In the genomic region with DNA sequence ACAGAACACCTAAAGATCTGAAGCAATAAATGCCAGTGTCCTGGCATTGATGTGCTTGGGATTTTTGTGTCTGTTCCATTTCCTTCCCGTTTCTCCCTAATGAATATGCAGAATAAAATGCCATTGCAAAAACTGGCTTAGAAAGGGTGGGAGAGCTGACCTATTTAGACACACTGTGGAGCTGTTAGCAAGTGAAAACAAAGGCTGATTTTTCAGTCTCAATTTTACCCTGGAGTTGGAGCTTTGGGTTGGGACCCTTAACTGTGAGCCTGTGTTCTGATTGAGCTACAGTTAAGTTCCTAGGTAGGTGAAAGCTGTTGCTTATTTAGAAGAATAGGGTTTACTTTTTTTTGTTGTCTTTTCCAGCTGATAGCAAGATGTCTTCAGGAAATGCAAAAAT, we compare ENCODE assay signal across 9 mouse cellular contexts. TPM values are rescaled to one million over a fixed set of nuclear protein-coding genes. Genes with fewer than 3 reads are reported as not detected.
DNase-seq lines count a peak whose midpoint lies in the region; ATAC-seq and TF ChIP-seq lines count a peak whose summit lies in the region.
"Had no signal": no experiment of that assay in that cellular context is flagged by ENCODE, and none has a peak within 500 bp of the region (broad histone marks: within the 10 kb centered on the region; RNA-seq: fewer than 3 reads in every experiment).

No protein-coding gene starts in this region.

- no peak overlapping the region for H3K27ac ChIP-seq in lung, embryonic 16.5 days (ENCODE audit: low read length)
- H3K27ac ChIP-seq in forebrain, embryonic 11.5 days (ENCODE audit: low read depth, low read length), result no peak overlapping the region
- no peak overlapping the region for H3K27ac ChIP-seq in limb, embryonic 14.5 days (replicated peaks; ENCODE audit: low read depth, low read length)
- H3K27ac ChIP-seq in stomach, embryonic 15.5 days, result no peak overlapping the region

- no peaks in the 10 kb centered on the region for H3K27me3 ChIP-seq in lung, embryonic 16.5 days (ENCODE audit: control insufficient read depth, insufficient read depth, low read depth, low read length)
- H3K27me3 ChIP-seq in forebrain, embryonic 11.5 days (ENCODE audit: control insufficient read depth, insufficient read depth, low read length), result no peaks in the 10 kb centered on the region
- H3K27me3 ChIP-seq in limb, embryonic 14.5 days (ENCODE audit: control insufficient read depth, insufficient read depth, low read length), result no peaks in the 10 kb centered on the region
- no peaks in the 10 kb centered on the region for H3K27me3 ChIP-seq in stomach, embryonic 15.5 days (replicated peaks)

- peak overlapping the region; percentile 87 for H3K9ac ChIP-seq in lung, embryonic 16.5 days (ENCODE audit: low read length)
- H3K9ac ChIP-seq in forebrain, embryonic 11.5 days (ENCODE audit: low read length), result peak overlapping the region; percentile 83; the same call in 1 of the 2 replicates
- H3K9ac ChIP-seq in limb, embryonic 14.5 days (ENCODE audit: low read depth, low read length, severe bottlenecking), result peak overlapping the region; percentile 81
- 0 out of 2 replicates have a peak overlapping the region, but pooled peaks have one; percentile 10 for H3K9ac ChIP-seq in stomach, embryonic 15.5 days

- H3K9me3 ChIP-seq in lung, embryonic 16.5 days (ENCODE audit: control insufficient read depth, low read length), result no peaks in the 10 kb centered on the region
- no peaks in the 10 kb centered on the region for H3K9me3 ChIP-seq in forebrain, embryonic 11.5 days (ENCODE audit: control insufficient read depth, low read length)
- H3K9me3 ChIP-seq in limb, embryonic 14.5 days (ENCODE audit: control insufficient read depth, low read length), result no peaks in the 10 kb centered on the region
- no peaks in the 10 kb centered on the region for H3K9me3 ChIP-seq in stomach, embryonic 15.5 days

- H3K4me2 ChIP-seq in lung, embryonic 16.5 days (ENCODE audit: low read depth, low read length), result peak overlapping the region; percentile 78
- H3K4me2 ChIP-seq in forebrain, embryonic 11.5 days (ENCODE audit: low read depth, low read length, severe bottlenecking), result peak overlapping the region; percentile 65
- peak overlapping the region; percentile 54 for H3K4me2 ChIP-seq in limb, embryonic 14.5 days (replicated peaks; ENCODE audit: low read depth, low read length, severe bottlenecking)
- peak overlapping the region; percentile 65 for H3K4me2 ChIP-seq in stomach, embryonic 15.5 days

- no peak for DNase-seq in lung, adult 2 months
- no peak for DNase-seq in forebrain, embryonic 11.5 days (ENCODE audit: low spot score)
- DNase-seq in limb, embryonic 14.5 days (ENCODE audit: low spot score), result no peak
- no peak for DNase-seq in layer of hippocampus, adult 9-10 months (ENCODE audit: low spot score)
- no peak for DNase-seq in frontal cortex, postnatal 36 days (ENCODE audit: low spot score in 2 of 2)
- DNase-seq in urinary bladder, postnatal 4 days (ENCODE audit: low spot score in 2 of 2), result no peak
- DNase-seq: adrenal gland, postnatal 14 days had no signal

- ATAC-seq in lung, embryonic 16.5 days (ENCODE audit: low read depth), result no peak
- no peak for ATAC-seq in forebrain, embryonic 11.5 days (replicated peaks; ENCODE audit: low FRiP score)
- no peak for ATAC-seq in limb, embryonic 14.5 days (ENCODE audit: low FRiP score, low read depth)
- no peak for ATAC-seq in stomach, embryonic 15.5 days (ENCODE audit: insufficient read depth, low FRiP score, low read depth)

- no peak for TF ChIP-seq POLR2A in lung, adult 2 months (IDR thresholded peaks at IDR 0.05; ENCODE audit: borderline replicate concordance, extremely low read depth, low read depth, low read length)
- TF ChIP-seq POLR2A in limb, embryonic 14.5 days (IDR thresholded peaks at IDR 0.05; ENCODE audit: borderline replicate concordance, extremely low read depth, insufficient read depth, insufficient read length), result no peak

- peak overlapping the region; percentile 80 for H3K4me3 ChIP-seq in lung, embryonic 16.5 days (ENCODE audit: low read length)
- H3K4me3 ChIP-seq in lung, adult 2 months (replicated peaks; ENCODE audit: extremely low read depth, low read depth, low read length), result no peak overlapping the region
- peak overlapping the region; percentile 67 for H3K4me3 ChIP-seq in forebrain, embryonic 11.5 days (ENCODE audit: low read depth, low read length)
- H3K4me3 ChIP-seq in limb, embryonic 14.5 days (replicated peaks; ENCODE audit: low read length), result peak overlapping the region; percentile 65
- peak overlapping the region; percentile 65 for H3K4me3 ChIP-seq in stomach, embryonic 15.5 days (replicated peaks)

- peaks cover 20% of the 10 kb centered on the region for H3K36me3 ChIP-seq in lung, embryonic 16.5 days (ENCODE audit: control insufficient read depth, insufficient read depth, low read length)
- H3K36me3 ChIP-seq in forebrain, embryonic 11.5 days (ENCODE audit: control insufficient read depth, insufficient read depth, low read length), result no peaks in the 10 kb centered on the region; the same call in 1 of the 2 replicates
- H3K36me3 ChIP-seq in limb, embryonic 14.5 days (ENCODE audit: control insufficient read depth, insufficient read depth, low read length), result peaks cover 44% of the 10 kb centered on the region
- H3K36me3 ChIP-seq in stomach, embryonic 15.5 days, result peaks cover 20% of the 10 kb centered on the region; the same call in 1 of the 2 replicates

- 21% methylated on average over 1 of the region's 1 CpGs for WGBS in lung, embryonic 16.5 days
- 6% methylated on average over 1 of the region's 1 CpGs for WGBS in lung, adult 2 months
- 44% methylated on average over 1 of the region's 1 CpGs for WGBS in forebrain, embryonic 11.5 days
- WGBS in limb, embryonic 14.5 days, result 30% methylated on average over 1 of the region's 1 CpGs
- WGBS in stomach, embryonic 15.5 days, result 24% methylated on average over 1 of the region's 1 CpGs

- no peak for TF ChIP-seq CTCF in lung, adult 2 months (IDR thresholded peaks at IDR 0.05; ENCODE audit: insufficient read depth, low read length)

- H3K4me1 ChIP-seq in lung, embryonic 16.5 days (replicated peaks; ENCODE audit: control insufficient read depth, insufficient read depth, low read length), result peaks cover 17% of the 10 kb centered on the region
- peaks cover 13% of the 10 kb centered on the region for H3K4me1 ChIP-seq in lung, adult 2 months (ENCODE audit: control insufficient read depth, insufficient read depth, low read length)
- peaks cover 6% of the 10 kb centered on the region for H3K4me1 ChIP-seq in forebrain, embryonic 11.5 days (replicated peaks; ENCODE audit: control insufficient read depth, insufficient read depth, low read length)
- H3K4me1 ChIP-seq in limb, embryonic 14.5 days (ENCODE audit: control insufficient read depth, insufficient read depth, low read length), result peaks cover 14% of the 10 kb centered on the region
- peaks cover 15% of the 10 kb centered on the region for H3K4me1 ChIP-seq in stomach, embryonic 15.5 days

RNA-seq across cellular contexts. Expression of gene Prdx1, which starts 1.7 kb away (rescaled TPM):
- 1,438 and 1,494 TPM in 2 replicates for polyA plus RNA-seq in lung, embryonic 16.5 days (2015; fragmentation: Nextera tagmentation; extraction: Ambion mirVana)
- 58.4 and 179 TPM in 2 replicates for polyA plus RNA-seq in lung, adult 2 months (2012; rRNA removed)
- 1,036 and 1,079 TPM in 2 replicates for polyA plus RNA-seq in forebrain, embryonic 11.5 days (2014; fragmentation: Nextera tagmentation; extraction: Ambion mirVana)
- polyA plus RNA-seq in limb, embryonic 14.5 days (2012; rRNA removed), result 336 and 418 TPM in 2 replicates
- polyA plus RNA-seq in limb, embryonic 14.5 days (2014; fragmentation: Nextera tagmentation; extraction: Ambion mirVana), result 1,041 and 1,088 TPM in 2 replicates
- 1,377 and 1,420 TPM in 2 replicates for polyA plus RNA-seq in stomach, embryonic 15.5 days (2015; fragmentation: Nextera tagmentation; extraction: Ambion mirVana)

RNA-seq across cellular contexts. Expression of gene Mmachc, which starts 21.2 kb away (rescaled TPM):
- 21.5 and 23.5 TPM in 2 replicates for polyA plus RNA-seq in lung, embryonic 16.5 days (2015; fragmentation: Nextera tagmentation; extraction: Ambion mirVana)
- polyA plus RNA-seq in lung, adult 2 months (2012; rRNA removed), result 6.6 and 8.0 TPM in 2 replicates
- polyA plus RNA-seq in forebrain, embryonic 11.5 days (2014; fragmentation: Nextera tagmentation; extraction: Ambion mirVana), result 33.6 and 33.9 TPM in 2 replicates
- 18.1 and 18.4 TPM in 2 replicates for polyA plus RNA-seq in limb, embryonic 14.5 days (2012; rRNA removed)
- 7.6 and 9.0 TPM in 2 replicates for polyA plus RNA-seq in limb, embryonic 14.5 days (2014; fragmentation: Nextera tagmentation; extraction: Ambion mirVana)
- 23.5 and 24.5 TPM in 2 replicates for polyA plus RNA-seq in stomach, embryonic 15.5 days (2015; fragmentation: Nextera tagmentation; extraction: Ambion mirVana)

RNA-seq across cellular contexts. Expression of gene Ccdc163, which starts 21.3 kb away (rescaled TPM):
- polyA plus RNA-seq in lung, embryonic 16.5 days (2015; fragmentation: Nextera tagmentation; extraction: Ambion mirVana), result 29.4 and 35.2 TPM in 2 replicates
- polyA plus RNA-seq in lung, adult 2 months (2012; rRNA removed), result 23.9 and 27.4 TPM in 2 replicates
- 33.5 and 33.7 TPM in 2 replicates for polyA plus RNA-seq in forebrain, embryonic 11.5 days (2014; fragmentation: Nextera tagmentation; extraction: Ambion mirVana)
- polyA plus RNA-seq in limb, embryonic 14.5 days (2012; rRNA removed), result 53.7 and 70.4 TPM in 2 replicates
- polyA plus RNA-seq in limb, embryonic 14.5 days (2014; fragmentation: Nextera tagmentation; extraction: Ambion mirVana), result 21.2 and 24.3 TPM in 2 replicates
- polyA plus RNA-seq in stomach, embryonic 15.5 days (2015; fragmentation: Nextera tagmentation; extraction: Ambion mirVana), result 23.9 and 27.7 TPM in 2 replicates

RNA-seq across cellular contexts. Expression of gene Tesk2, which starts 33.7 kb away (rescaled TPM):
- polyA plus RNA-seq in lung, embryonic 16.5 days (2015; fragmentation: Nextera tagmentation; extraction: Ambion mirVana), result 8.2 and 8.3 TPM in 2 replicates
- 2.0 and 2.3 TPM in 2 replicates for polyA plus RNA-seq in lung, adult 2 months (2012; rRNA removed)
- 8.6 TPM in 2 replicates for polyA plus RNA-seq in forebrain, embryonic 11.5 days (2014; fragmentation: Nextera tagmentation; extraction: Ambion mirVana)
- polyA plus RNA-seq in limb, embryonic 14.5 days (2012; rRNA removed), result 7.3 and 8.5 TPM in 2 replicates
- polyA plus RNA-seq in limb, embryonic 14.5 days (2014; fragmentation: Nextera tagmentation; extraction: Ambion mirVana), result 9.2 and 10.3 TPM in 2 replicates
- polyA plus RNA-seq in stomach, embryonic 15.5 days (2015; fragmentation: Nextera tagmentation; extraction: Ambion mirVana), result 5.8 and 7.3 TPM in 2 replicates

RNA-seq across cellular contexts. Expression of gene Akr1a1, which starts 35.6 kb away (rescaled TPM):
- polyA plus RNA-seq in lung, embryonic 16.5 days (2015; fragmentation: Nextera tagmentation; extraction: Ambion mirVana), result 817 and 840 TPM in 2 replicates
- polyA plus RNA-seq in lung, adult 2 months (2012; rRNA removed), result 536 and 669 TPM in 2 replicates
- polyA plus RNA-seq in forebrain, embryonic 11.5 days (2014; fragmentation: Nextera tagmentation; extraction: Ambion mirVana), result 501 and 559 TPM in 2 replicates
- polyA plus RNA-seq in limb, embryonic 14.5 days (2012; rRNA removed), result 676 and 711 TPM in 2 replicates
- polyA plus RNA-seq in limb, embryonic 14.5 days (2014; fragmentation: Nextera tagmentation; extraction: Ambion mirVana), result 826 and 834 TPM in 2 replicates
- polyA plus RNA-seq in stomach, embryonic 15.5 days (2015; fragmentation: Nextera tagmentation; extraction: Ambion mirVana), result 731 and 767 TPM in 2 replicates

Comparison
In these comparisons a context has a peak if more than half of its experiments do, and no peak if none do; other contexts are left out.
1. H3K9ac ChIP-seq: peak in every context shown above with its lines; median percentile 87 in lung, embryonic 16.5 days; 83 in forebrain, embryonic 11.5 days; 81 in limb, embryonic 14.5 days; 10 in stomach, embryonic 15.5 days.